Mouse (Mus musculus): ENCODE measurements around the gene Zfp810.
A peak's percentile ranks its signal among the peaks of the same experiment; 100 is the strongest.
"Not testable (repeated sequence)": the region's sequence is repeated elsewhere in the genome, so short reads cannot be mapped to it uniquely, and the experiment has no call there.

The Zfp810 gene

DNA sequence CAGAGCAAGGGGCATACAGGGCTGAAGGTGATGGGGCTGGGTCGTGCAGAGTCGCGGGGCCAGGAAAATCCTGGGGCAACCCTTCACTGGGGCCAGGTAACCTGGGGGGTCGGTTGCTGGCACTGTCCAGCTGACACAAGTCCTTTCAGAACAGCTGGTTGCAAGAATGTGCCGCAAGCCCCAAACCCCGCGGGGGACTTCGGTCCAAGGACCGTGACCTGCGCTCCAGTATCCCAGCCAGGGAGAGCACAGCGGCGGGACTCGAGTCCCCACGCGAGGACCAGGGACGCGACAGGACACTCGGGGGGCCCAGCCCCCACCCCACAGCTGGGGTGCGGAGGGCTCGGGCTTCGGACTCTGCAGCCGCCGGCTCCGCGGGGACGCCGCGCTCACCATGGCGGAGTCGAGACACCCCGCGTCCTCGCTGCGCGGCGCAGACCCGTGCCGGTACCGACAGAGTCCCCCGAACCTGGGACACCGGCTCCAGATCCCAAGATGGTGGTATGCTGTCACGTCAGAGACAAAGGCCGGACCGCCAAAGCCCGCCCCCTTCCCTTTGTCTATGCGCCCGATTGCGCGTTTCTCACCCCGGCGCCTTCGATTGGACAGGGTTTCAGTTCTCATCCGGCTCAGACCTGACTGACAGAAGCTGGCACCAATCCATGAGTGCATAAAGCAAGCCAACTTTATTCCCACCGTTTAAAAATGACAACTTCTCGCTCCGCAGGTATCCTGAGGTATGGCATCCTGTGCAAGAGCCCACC is at the start of gene Zfp810:
TSS of gene Zfp810 (minus strand) at position 493 of the 764 bp plus-strand sequence.
- DNase-seq (ENCODE audit: low spot score in 2 of 2): peak; percentile 92 to 94

DNA sequence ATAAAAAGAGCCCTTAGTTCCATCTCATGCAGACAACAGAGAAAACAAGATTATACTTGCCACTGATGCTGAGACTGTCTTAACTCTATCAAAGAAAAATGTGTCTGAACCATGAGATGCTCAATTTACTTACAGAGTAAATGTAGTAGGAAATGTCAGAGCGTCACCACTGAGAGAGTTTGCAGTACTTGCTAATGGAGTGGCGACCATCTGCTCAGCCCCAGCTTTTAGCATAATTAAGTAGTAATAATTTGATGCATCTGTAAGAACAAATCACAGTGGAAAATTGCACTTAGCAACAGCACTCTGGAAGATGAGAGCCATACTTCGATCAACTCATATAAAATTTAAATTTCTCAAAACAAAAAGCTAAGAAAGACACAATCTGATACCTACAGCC is 48.5 kb upstream of the Zfp810 start:
- DNase-seq (ENCODE audit: low spot score in 2 of 2): no peak

GRCm38 (mm10) chr9:22353901-22354300 is 46.5 kb upstream of the Zfp810 start:
- DNase-seq (ENCODE audit: low spot score in 2 of 2): no peak

DNA sequence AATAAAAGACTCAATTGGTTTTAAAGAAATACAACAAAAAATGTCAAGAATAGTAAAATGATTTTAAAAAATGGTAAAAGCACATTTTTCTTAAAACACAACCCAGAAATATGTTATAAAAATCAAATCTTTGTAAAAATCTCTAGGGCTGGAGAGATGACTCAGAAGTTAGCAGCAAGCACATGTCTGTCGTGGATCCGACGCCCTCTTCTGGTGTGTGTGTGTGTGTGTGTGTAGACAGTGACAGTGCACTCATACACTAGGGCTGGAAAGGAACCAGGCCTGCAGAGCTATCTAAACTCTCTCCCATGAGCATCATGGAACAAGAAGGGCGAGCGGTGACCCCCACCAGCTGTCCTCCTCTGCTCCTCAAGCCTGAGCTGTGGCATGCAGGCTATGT is 46.0 kb upstream of the Zfp810 start:
- DNase-seq (ENCODE audit: low spot score in 2 of 2): no peak

- DNase-seq (ENCODE audit: low spot score in 2 of 2): no peak
Observed at GRCm38 (mm10) chr9:22340331-22340730, 32.9 kb upstream of the Zfp810 start.

GRCm38 (mm10) chr9:22337217-22337616 is 29.8 kb upstream of the Zfp810 start:
- DNase-seq (ENCODE audit: low spot score in 2 of 2): no peak

DNA sequence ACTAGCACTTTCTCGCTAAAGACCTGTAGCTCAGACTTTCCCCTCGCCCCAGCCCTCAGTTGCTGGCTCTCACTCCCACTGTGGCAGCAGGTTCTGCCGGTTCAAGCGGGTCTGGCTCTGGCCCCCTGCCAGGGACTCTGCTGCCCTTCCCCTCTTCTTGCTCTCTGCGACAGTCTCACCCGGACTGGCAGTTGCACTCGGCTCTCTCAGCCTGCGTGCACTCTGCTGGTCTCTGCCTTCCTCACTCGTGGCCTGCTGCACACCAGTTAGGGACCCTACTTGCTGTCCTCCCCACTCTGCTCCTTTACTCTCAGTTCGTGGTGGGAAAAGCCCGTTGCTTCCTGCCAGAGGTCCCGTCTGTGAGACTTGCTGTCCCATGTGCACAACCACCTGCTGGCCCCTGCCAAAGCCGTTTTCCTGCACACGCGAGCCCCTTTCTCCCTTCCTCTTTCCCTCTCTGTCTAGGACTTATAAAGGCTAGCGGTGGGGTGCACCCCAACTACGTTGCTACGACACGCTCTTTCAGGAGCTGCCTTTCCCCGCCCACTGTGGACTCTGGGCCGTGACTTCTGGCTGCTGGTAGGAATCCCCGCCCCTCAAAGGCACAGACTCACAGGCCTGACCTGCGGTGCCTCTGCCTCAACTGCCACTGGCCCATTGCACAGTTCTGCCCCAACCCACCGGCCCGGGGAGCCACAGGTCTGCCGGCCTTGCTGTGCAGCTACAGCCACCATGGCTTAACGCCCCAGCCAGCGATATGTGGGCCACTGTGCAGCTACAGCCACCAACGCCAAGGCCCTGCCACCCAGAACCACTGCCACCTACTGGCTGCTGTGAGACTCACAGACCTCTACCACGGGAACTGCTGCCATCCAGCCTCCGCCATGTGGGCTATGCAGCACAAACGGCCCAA is 20.3 kb upstream of the Zfp810 start:
- peak; percentile 63 to 79 for DNase-seq (ENCODE audit: low spot score in 2 of 2)

- DNase-seq (ENCODE audit: low spot score in 2 of 2): no peak
Observed at GRCm38 (mm10) chr9:22327099-22327474, 19.6 kb upstream of the Zfp810 start.

DNA sequence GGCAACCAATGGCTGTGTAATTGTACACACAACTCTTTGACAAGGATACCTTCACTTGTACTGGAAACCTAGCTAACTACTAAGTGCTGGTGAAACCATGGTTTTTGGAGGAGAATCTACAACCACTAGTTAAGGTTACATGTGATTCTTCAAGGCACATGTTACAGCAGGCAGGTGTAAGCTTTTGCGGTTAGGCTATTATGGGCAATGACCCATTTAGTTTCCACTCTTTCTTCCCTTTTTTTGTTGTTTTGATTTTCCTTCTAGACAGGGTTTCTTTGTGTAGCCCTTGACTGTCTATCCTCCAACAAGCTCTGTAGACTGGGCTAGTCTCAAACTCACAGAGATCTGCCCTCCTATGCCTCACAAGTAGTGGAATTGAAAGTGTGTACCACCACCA is 17.1 kb upstream of the Zfp810 start:
- DNase-seq (ENCODE audit: low spot score in 2 of 2): no peak

- no peak for DNase-seq (ENCODE audit: low spot score in 2 of 2)
Observed at GRCm38 (mm10) chr9:22322381-22323211, 15.1 kb upstream of the Zfp810 start.

DNA sequence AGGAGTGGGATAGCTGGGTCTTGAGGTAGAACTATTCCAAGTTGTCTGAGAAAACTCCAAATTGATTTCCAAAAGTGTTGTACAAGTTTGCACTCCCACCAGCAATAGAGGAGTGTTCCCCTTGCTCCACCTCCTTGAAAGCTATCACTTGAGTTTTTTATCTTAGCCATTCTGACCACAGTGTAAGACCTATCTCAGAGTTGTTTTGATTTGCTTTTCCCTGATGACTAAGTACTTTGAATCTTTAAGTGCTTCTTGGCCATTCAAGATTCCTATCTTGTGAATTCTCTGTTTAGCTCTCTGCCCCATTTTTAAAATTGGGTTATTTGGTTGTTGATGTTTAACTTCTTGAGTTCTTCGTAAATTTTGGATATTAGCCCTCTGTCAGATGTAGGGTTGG is 11.7 kb upstream of the Zfp810 start:
- no peak for DNase-seq (ENCODE audit: low spot score in 2 of 2)

GRCm38 (mm10) chr9:22316047-22316446 is 8.6 kb upstream of the Zfp810 start:
- DNase-seq (ENCODE audit: low spot score in 2 of 2): not testable (repeated sequence)

DNA sequence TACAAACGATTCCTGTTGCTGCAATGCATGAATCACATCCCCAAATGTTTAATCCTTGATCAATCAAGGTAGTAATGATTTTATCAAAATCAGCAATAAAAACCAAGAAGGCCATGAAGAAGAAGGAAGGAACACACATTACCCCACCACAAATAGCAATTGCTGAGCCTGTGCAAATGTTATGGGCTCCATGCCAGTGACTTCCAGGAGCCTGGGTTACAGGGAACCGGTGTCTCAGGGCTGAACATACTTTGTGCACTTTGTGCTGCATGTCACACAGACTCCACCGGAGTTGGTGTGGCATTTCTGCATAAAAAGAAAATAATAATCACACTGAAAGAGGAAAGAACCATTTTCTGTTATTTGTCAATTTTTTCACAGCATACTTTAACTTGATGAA is 6.6 kb upstream of the Zfp810 start:
- DNase-seq (ENCODE audit: low spot score in 2 of 2): no peak

DNA sequence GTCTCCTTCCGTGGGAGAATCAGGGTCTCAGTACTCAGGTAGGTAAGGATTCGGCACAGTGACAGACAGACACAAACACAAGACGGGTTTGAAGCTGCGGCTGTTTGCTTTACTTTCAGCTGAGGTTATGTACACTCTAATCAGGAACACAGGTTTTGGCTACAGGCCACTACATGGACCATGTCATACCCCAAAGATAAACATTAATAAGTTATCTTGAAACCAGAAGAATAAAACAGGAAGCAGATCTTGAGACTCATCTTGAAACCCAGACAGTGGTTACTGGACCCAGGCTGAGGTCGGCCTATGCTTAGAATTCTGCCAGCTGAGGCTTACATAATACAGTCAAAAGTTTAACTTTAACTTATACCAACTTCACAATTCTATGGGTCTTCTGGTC is 5.8 kb upstream of the Zfp810 start:
- DNase-seq (ENCODE audit: low spot score in 2 of 2): no peak

- no peak for DNase-seq (ENCODE audit: low spot score in 2 of 2)
Observed at GRCm38 (mm10) chr9:22309651-22310050, 2.2 kb upstream of the Zfp810 start.

GRCm38 (mm10) chr9:22307920-22308262 is 443 bp upstream of the Zfp810 start:
- not testable (repeated sequence) for DNase-seq (ENCODE audit: low spot score in 2 of 2)

- DNase-seq (ENCODE audit: low spot score in 2 of 2): no peak
Observed at GRCm38 (mm10) chr9:22306726-22307125, 722 bp downstream of the Zfp810 start.

GRCm38 (mm10) chr9:22302199-22302598 is 5.2 kb downstream of the Zfp810 start:
- DNase-seq (ENCODE audit: low spot score in 2 of 2): no peak

- DNase-seq (ENCODE audit: low spot score in 2 of 2): no peak
Observed at GRCm38 (mm10) chr9:22278733-22279132, 28.7 kb downstream of the Zfp810 start.

DNA sequence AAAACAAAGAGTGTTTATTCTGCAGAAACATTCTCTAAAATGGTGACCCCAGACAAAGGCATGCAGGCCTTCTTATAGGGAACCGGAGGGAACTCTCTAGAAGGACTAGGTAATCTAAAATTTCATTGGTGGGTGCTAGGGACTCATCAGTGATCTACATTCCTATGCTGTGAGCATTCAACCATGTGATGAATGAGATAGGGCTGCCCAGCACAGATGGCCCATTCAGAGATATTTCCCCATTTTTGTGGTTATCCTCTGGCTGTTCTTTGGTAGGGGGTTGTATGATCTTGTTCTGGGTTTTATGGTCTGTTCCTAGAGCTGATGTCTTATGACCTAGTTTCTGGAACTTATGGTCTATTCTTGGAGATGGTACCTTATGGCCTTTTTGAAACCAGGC is 38.6 kb downstream of the Zfp810 start:
- DNase-seq (ENCODE audit: low spot score in 2 of 2): no peak

GRCm38 (mm10) chr9:22262611-22263010 is 44.8 kb downstream of the Zfp810 start:
- DNase-seq (ENCODE audit: low spot score in 2 of 2): no peak

GRCm38 (mm10) chr9:22261594-22261993 is 45.9 kb downstream of the Zfp810 start:
- no peak for DNase-seq (ENCODE audit: low spot score in 2 of 2)

Measured in frontal cortex, postnatal 10 days (tissue).